Mouse (Mus musculus): ENCODE results near the gene Hist1h2bg. TPM values are rescaled to one million over a fixed set of nuclear protein-coding genes. Genes with fewer than 3 reads are reported as not detected.
"Not testable (repeated sequence)": the region's sequence is repeated elsewhere in the genome, so short reads cannot be mapped to it uniquely, and the experiment has no call there.

Gene Hist1h2bg
- polyA plus RNA-seq, 1 experiment from 2014 or later: 6.5 TPM

GRCm38 (mm10) chr13:23530181-23530900 lies 40.9 kb upstream of the Hist1h2bg start:
- Histone ChIP-seq H3K4me1 (ENCODE audit: control insufficient read depth, insufficient read depth, low read length) (peaks cover 12% of the 10 kb centered on the region), H3K9ac (ENCODE audit: low read depth, low read length) (peak overlapping the region; percentile 90), H3K27ac (ENCODE audit: low read depth, low read length) (peak overlapping the region; percentile 98), H3K36me3 (ENCODE audit: control insufficient read depth, insufficient read depth, low read length) (no peaks in the 10 kb centered on the region), H3K4me2 (peak overlapping the region; percentile 65), H3K9me3 (replicated peaks; ENCODE audit: control insufficient read depth, low read length) (no peaks in the 10 kb centered on the region), H3K4me3 (ENCODE audit: low read depth, low read length) (peak overlapping the region; percentile 57), H3K27me3 (ENCODE audit: control insufficient read depth, insufficient read depth, low read length) (no peaks in the 10 kb centered on the region)
- WGBS (ENCODE audit: insufficient replicate concordance): under 1% methylated on average over 20 of the region's 20 CpGs
- no peak for ATAC-seq (replicated peaks; ENCODE audit: insufficient number of reproducible peaks, low FRiP score, low TSS enrichment)

DNA sequence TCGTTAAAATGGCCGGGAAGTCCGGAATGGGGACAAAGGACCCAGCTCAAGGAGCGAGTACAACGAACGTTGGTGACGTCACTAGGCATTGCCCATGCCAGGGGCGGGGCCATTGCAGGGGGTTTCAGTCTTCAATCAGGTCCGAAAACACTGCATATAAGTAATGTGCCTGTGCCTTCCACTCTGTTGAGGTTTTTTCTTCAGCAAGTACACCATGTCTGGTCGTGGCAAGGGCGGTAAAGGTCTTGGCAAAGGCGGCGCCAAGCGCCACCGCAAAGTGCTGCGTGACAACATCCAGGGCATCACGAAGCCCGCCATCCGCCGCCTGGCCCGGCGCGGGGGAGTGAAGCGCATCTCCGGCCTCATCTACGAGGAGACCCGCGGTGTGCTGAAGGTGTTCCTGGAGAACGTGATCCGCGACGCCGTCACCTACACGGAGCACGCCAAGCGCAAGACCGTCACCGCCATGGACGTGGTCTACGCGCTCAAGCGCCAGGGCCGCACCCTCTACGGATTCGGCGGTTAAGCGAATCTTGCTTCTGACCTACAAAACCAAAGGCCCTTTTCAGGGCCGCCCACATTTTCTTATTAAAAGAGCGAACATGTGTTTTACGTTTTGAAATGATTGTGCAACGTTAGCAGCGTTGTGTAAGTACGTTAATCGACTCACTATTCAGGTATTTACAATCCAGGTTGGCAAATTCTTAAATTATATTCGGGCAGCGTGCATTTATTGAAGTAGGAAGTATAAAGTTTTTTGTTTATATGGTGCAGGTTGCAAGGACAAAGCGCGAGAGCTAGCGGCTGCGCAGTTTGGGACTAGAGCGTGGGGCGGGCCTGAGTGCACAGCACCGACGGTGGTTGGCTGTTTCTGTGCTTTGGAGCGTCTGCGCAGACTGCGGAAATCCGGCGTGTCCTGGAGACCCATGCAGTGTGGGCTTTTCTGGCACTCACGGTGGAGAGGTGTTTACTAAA lies 40.0 kb upstream of the Hist1h2bg start, which contains the start of gene Hist1h4h:
Gene Hist1h4h, plus strand, starts transcription at position 150 of the 975 bp plus-strand sequence.
- under 1% methylated on average over 55 of the region's 70 CpGs for WGBS (ENCODE audit: insufficient replicate concordance)
- peak; percentile 81 for ATAC-seq (replicated peaks; ENCODE audit: insufficient number of reproducible peaks, low FRiP score, low TSS enrichment)
- Histone ChIP-seq H3K4me2 (peak within 1 kb of the TSS; percentile 65), H3K4me3 (ENCODE audit: low read depth, low read length) (peak within 1 kb of the TSS; percentile 57), H3K27me3 (ENCODE audit: control insufficient read depth, insufficient read depth, low read length) (no peaks in the 10 kb centered on the region), H3K9ac (ENCODE audit: low read depth, low read length) (peak within 1 kb of the TSS; percentile 90), H3K36me3 (ENCODE audit: control insufficient read depth, insufficient read depth, low read length) (no peaks in the 10 kb centered on the region), H3K27ac (ENCODE audit: low read depth, low read length) (peak within 1 kb of the TSS; percentile 98), H3K4me1 (ENCODE audit: control insufficient read depth, insufficient read depth, low read length) (peaks cover 12% of the 10 kb centered on the region), H3K9me3 (replicated peaks; ENCODE audit: control insufficient read depth, low read length) (no peaks in the 10 kb centered on the region)

GRCm38 (mm10) chr13:23532262-23533075 lies 38.7 kb upstream of the Hist1h2bg start:
- H3K36me3 ChIP-seq (ENCODE audit: control insufficient read depth, insufficient read depth, low read length): no peaks in the 10 kb centered on the region
- H3K4me3 ChIP-seq (ENCODE audit: low read depth, low read length): peak overlapping the region; percentile 57
- no peaks in the 10 kb centered on the region for H3K27me3 ChIP-seq (ENCODE audit: control insufficient read depth, insufficient read depth, low read length)
- no peak for ATAC-seq (replicated peaks; ENCODE audit: insufficient number of reproducible peaks, low FRiP score, low TSS enrichment)
- H3K4me2 ChIP-seq: peak overlapping the region; percentile 65
- peaks cover 15% of the 10 kb centered on the region for H3K4me1 ChIP-seq (ENCODE audit: control insufficient read depth, insufficient read depth, low read length)
- no peaks in the 10 kb centered on the region for H3K9me3 ChIP-seq (replicated peaks; ENCODE audit: control insufficient read depth, low read length)
- 20% methylated on average over 9 of the region's 9 CpGs for WGBS (ENCODE audit: insufficient replicate concordance)
- peak overlapping the region; percentile 98 for H3K27ac ChIP-seq (ENCODE audit: low read depth, low read length)
- peak overlapping the region; percentile 90 for H3K9ac ChIP-seq (ENCODE audit: low read depth, low read length)

- H3K4me2 ChIP-seq: peak within 1 kb of the TSS; percentile 65
- peak within 1 kb of the TSS; percentile 57 for H3K4me3 ChIP-seq (ENCODE audit: low read depth, low read length)
- ATAC-seq (replicated peaks; ENCODE audit: insufficient number of reproducible peaks, low FRiP score, low TSS enrichment): peak; percentile 50
- peak within 1 kb of the TSS; percentile 98 for H3K27ac ChIP-seq (ENCODE audit: low read depth, low read length)
- peaks cover 15% of the 10 kb centered on the region for H3K4me1 ChIP-seq (ENCODE audit: control insufficient read depth, insufficient read depth, low read length)
- H3K27me3 ChIP-seq (ENCODE audit: control insufficient read depth, insufficient read depth, low read length); H3K36me3 ChIP-seq (ENCODE audit: control insufficient read depth, insufficient read depth, low read length); H3K9me3 ChIP-seq (replicated peaks; ENCODE audit: control insufficient read depth, low read length): not testable (repeated sequence)
- under 1% methylated on average over 28 of the region's 53 CpGs for WGBS (ENCODE audit: insufficient replicate concordance)
- H3K9ac ChIP-seq (ENCODE audit: low read depth, low read length): peak within 1 kb of the TSS; percentile 90
These were observed 37.4 kb upstream of the Hist1h2bg start, which contains the start of gene Hist1h2af for GRCm38 (mm10) chr13:23533560-23534367. Gene Hist1h2af, plus strand, starts transcription at chr13:23533906.

GRCm38 (mm10) chr13:23534368-23535131 lies 36.6 kb upstream of the Hist1h2bg start:
- ATAC-seq (replicated peaks; ENCODE audit: insufficient number of reproducible peaks, low FRiP score, low TSS enrichment): no peak
- WGBS (ENCODE audit: insufficient replicate concordance): 1% methylated on average over 15 of the region's 15 CpGs

GRCm38 (mm10) chr13:23535137-23536075 lies 35.8 kb upstream of the Hist1h2bg start, which contains the start of gene Hist1h3g:
Gene Hist1h3g, plus strand, starts transcription at chr13:23535422.
- peak; percentile 89 for ATAC-seq (replicated peaks; ENCODE audit: insufficient number of reproducible peaks, low FRiP score, low TSS enrichment)
- peak within 1 kb of the TSS; percentile 57 for H3K4me3 ChIP-seq (ENCODE audit: low read depth, low read length)
- not testable (repeated sequence) for H3K36me3 ChIP-seq (ENCODE audit: control insufficient read depth, insufficient read depth, low read length); H3K27me3 ChIP-seq (ENCODE audit: control insufficient read depth, insufficient read depth, low read length); H3K9me3 ChIP-seq (replicated peaks; ENCODE audit: control insufficient read depth, low read length)
- peak within 1 kb of the TSS; percentile 80 for H3K9ac ChIP-seq (ENCODE audit: low read depth, low read length)
- H3K4me2 ChIP-seq: peak within 1 kb of the TSS; percentile 65
- peak within 1 kb of the TSS; percentile 98 for H3K27ac ChIP-seq (ENCODE audit: low read depth, low read length)
- WGBS (ENCODE audit: insufficient replicate concordance): 1% methylated on average over 51 of the region's 62 CpGs
- H3K4me1 ChIP-seq (ENCODE audit: control insufficient read depth, insufficient read depth, low read length): peaks cover 12% of the 10 kb centered on the region

More at GRCm38 (mm10) chr13:23534368-23535131, 36.6 kb upstream of the Hist1h2bg start:
- Histone ChIP-seq H3K36me3 (ENCODE audit: control insufficient read depth, insufficient read depth, low read length) (no peaks in the 10 kb centered on the region), H3K4me1 (ENCODE audit: control insufficient read depth, insufficient read depth, low read length) (peaks cover 12% of the 10 kb centered on the region), H3K27me3 (ENCODE audit: control insufficient read depth, insufficient read depth, low read length) (no peaks in the 10 kb centered on the region), H3K4me3 (ENCODE audit: low read depth, low read length) (peak overlapping the region; percentile 57), H3K4me2 (peak overlapping the region; percentile 65), H3K9ac (ENCODE audit: low read depth, low read length) (peak overlapping the region; percentile 80), H3K27ac (ENCODE audit: low read depth, low read length) (peak overlapping the region; percentile 98), H3K9me3 (replicated peaks; ENCODE audit: control insufficient read depth, low read length) (no peaks in the 10 kb centered on the region)
